Mouse (Mus musculus) kidney, embryonic 15.5 days (tissue): ENCODE measurements around the gene Iqcj. TPM values are rescaled to one million over a fixed set of nuclear protein-coding genes. Genes with fewer than 3 reads are reported as not detected.

Source experiments
- ATAC-seq: fragments of 200-750 bp; cut with Nextera tagmentation; replicated peaks from 2 replicates; pipeline ENCODE4 v1.8.0; 2017; ENCODE audit warnings: moderate TSS enrichment; ENCODE audit not compliant: low FRiP score
- H3K27ac ChIP-seq: fragments of 300-500 bp; sonication (generic); 2 replicates; pipeline ENCODE4 v1.5.1; 2015; ENCODE audit warnings: mild to moderate bottlenecking, inconsistent platforms
- H3K27me3 ChIP-seq: fragments of 300-500 bp; sonication (generic); 2 replicates; pipeline ENCODE4 v1.6.1; 2015; ENCODE audit warnings: inconsistent platforms
- H3K36me3 ChIP-seq: fragments of 300-500 bp; sonication (generic); 2 replicates; pipeline ENCODE4 v1.6.1; 2015; ENCODE audit warnings: inconsistent platforms
- H3K4me1 ChIP-seq: fragments of 300-500 bp; sonication (generic); 2 replicates; pipeline ENCODE4 v1.6.1; 2015; ENCODE audit warnings: inconsistent platforms
- H3K4me2 ChIP-seq: fragments of 300-500 bp; sonication (generic); 2 replicates; pipeline ENCODE4 v1.6.1; 2015; ENCODE audit warnings: moderate library complexity, mild to moderate bottlenecking, inconsistent platforms
- H3K4me3 ChIP-seq: fragments of 300-500 bp; sonication (generic); replicated peaks from 2 replicates; pipeline ENCODE4 v1.5.1; 2015; ENCODE audit warnings: mild to moderate bottlenecking, inconsistent platforms
- H3K9ac ChIP-seq: fragments of 300-500 bp; sonication (generic); 2 replicates; pipeline ENCODE4 v1.6.1; 2015; ENCODE audit warnings: mild to moderate bottlenecking, inconsistent platforms
- H3K9me3 ChIP-seq: fragments of 300-500 bp; sonication (generic); replicated peaks from 2 replicates; pipeline ENCODE4 v1.6.1; 2016; ENCODE audit warnings: inconsistent platforms
- WGBS: fragments of 180-500 bp; shearing (Covaris S2); methylation state at CpG from one replicate; pipeline ENCODE4 v1.1.7; 2015; ENCODE audit warnings: mixed read lengths; 5-methylcytosine and 5-hydroxymethylcytosine counted together
- polyA plus RNA-seq: library from polyadenylated mRNA; unstranded; fragments of >200 nt; fragmentation: Nextera tagmentation; extraction: Ambion mirVana; gene quantifications from 2 replicates; pipeline ENCODE4 v1.2.1, GENCODE M21; 2015

Gene Iqcj
- polyA plus RNA-seq, 1 experiment from 2014 or later = not detected

DNA sequence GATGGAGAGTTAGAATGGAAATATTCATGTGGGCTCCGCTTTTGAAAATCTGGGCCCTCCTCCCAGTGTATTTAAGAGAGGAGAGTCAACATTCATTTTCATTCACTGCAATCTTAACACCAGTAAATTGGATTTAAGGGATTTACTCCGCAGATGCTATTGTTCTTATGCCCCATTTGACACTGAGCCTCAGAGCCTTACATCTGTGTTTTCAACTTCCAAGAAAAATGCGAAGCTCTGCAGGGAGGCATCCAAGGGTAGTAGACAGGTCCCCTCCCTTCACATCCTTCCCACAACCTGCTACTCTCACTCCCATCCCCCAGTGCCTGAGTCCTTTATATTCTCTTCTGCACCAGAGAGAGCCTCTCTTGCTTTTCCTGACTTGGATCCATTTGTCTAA is 68.1 kb downstream of the Iqcj start:
- no peak for ATAC-seq
- Histone ChIP-seq H3K9ac (no peak overlapping the region), H3K27me3 (no peaks in the 10 kb centered on the region), H3K9me3 (no peaks in the 10 kb centered on the region), H3K4me2 (no peak overlapping the region), H3K36me3 (no peaks in the 10 kb centered on the region), H3K4me1 (no peaks in the 10 kb centered on the region), H3K27ac (no peak overlapping the region), H3K4me3 (no peak overlapping the region)
- 47% methylated on average over 3 of the region's 3 CpGs for WGBS

- H3K9me3 ChIP-seq = no peaks in the 10 kb centered on the region
- ATAC-seq = no peak
- H3K4me3 ChIP-seq = no peak overlapping the region
- H3K4me2 ChIP-seq = no peak overlapping the region
- H3K27ac ChIP-seq = no peak overlapping the region
- H3K27me3 ChIP-seq = no peaks in the 10 kb centered on the region
- H3K9ac ChIP-seq = no peak overlapping the region
- H3K36me3 ChIP-seq = no peaks in the 10 kb centered on the region
- no peaks in the 10 kb centered on the region for H3K4me1 ChIP-seq
Observed at GRCm38 (mm10) chr3:67960727-67961126, 68.7 kb downstream of the Iqcj start.

DNA sequence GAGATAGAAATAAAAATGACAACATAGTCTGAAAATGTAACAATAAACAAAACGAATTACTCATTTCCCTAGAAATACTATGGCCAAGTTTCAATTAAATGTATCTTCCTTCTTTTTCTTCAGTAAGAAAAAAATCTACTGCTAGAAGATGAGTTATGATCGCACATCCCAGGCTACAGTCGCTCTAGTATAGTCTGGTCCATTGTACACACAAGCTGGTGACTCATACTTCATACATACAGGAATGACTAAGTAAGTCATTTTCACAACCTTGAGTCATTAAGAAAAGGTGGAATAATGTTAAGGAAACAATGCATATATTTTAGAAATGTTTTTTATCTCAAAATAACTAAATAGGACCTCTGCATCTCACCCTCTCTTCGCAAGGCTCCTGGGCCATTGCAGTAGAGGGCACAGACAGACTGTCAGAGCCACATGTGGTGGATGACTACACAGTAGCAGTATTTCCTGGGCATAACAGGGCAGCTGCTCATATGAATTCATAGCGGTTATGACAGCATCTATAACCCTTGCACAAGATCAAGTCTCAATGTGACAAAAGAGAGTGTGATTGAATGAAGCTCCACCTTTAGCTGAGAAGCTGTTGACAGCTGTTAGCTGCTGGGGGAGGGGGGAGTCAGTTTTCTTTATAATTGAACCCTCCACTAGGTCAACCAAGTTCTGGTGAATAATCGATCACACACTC is 70.1 kb downstream of the Iqcj start:
- Histone ChIP-seq H3K27ac (no peak overlapping the region), H3K9me3 (no peaks in the 10 kb centered on the region), H3K4me3 (no peak overlapping the region), H3K4me1 (no peaks in the 10 kb centered on the region), H3K4me2 (no peak overlapping the region), H3K27me3 (no peaks in the 10 kb centered on the region), H3K9ac (no peak overlapping the region), H3K36me3 (no peaks in the 10 kb centered on the region)
- no peak for ATAC-seq
- 85% methylated on average over 6 of the region's 6 CpGs for WGBS

DNA sequence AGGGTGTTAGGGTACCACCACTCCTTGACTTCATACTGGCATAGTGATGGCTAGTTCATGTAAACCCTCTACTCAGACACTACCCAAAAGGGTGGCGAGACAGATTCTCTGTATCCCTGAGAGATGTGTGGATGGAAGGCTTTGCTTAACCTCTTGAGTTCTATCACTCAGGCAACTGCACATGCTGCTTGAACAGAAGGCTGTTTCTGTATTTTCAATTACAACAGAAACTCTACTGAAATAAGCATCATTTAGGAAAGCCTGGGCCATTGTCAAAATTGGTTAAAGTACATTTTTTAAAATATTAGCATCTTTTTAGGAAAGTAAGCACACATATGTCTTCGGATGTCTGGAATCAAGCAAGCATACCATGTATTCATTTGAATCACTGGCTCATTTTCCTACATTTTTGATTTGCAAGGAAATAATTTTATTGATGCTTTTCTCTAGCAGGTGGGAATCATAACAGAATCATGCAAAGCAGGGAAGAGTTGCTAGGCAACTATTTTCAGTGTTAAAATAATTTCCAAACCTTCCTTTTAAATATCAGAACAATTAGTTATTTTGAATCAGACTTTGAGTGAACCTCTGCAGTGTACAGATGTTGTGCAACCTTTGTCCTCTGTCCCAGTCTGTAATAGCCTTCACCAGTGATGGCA is 82.4 kb downstream of the Iqcj start:
- no peaks in the 10 kb centered on the region for H3K27me3 ChIP-seq
- no peak overlapping the region for H3K4me2 ChIP-seq
- 94% methylated on average over 2 of the region's 2 CpGs for WGBS
- H3K27ac ChIP-seq = no peak overlapping the region
- H3K36me3 ChIP-seq = no peaks in the 10 kb centered on the region
- no peak overlapping the region for H3K9ac ChIP-seq
- H3K4me3 ChIP-seq = no peak overlapping the region
- H3K9me3 ChIP-seq = 0 out of 2 replicates have a peak, but pooled peaks cover 3% of the 10 kb centered on the region
- H3K4me1 ChIP-seq = no peaks in the 10 kb centered on the region
- no peak for ATAC-seq

GRCm38 (mm10) chr3:67980006-67980405 is 88.0 kb downstream of the Iqcj start:
- WGBS = 81% methylated on average over 1 of the region's 1 CpGs
- no peaks in the 10 kb centered on the region for H3K4me1 ChIP-seq
- no peak overlapping the region for H3K4me3 ChIP-seq
- no peaks in the 10 kb centered on the region for H3K27me3 ChIP-seq
- H3K4me2 ChIP-seq = no peak overlapping the region
- H3K27ac ChIP-seq = no peak overlapping the region
- no peak overlapping the region for H3K9ac ChIP-seq
- no peaks in the 10 kb centered on the region for H3K36me3 ChIP-seq
- no peak for ATAC-seq
- H3K9me3 ChIP-seq = no peaks in the 10 kb centered on the region

DNA sequence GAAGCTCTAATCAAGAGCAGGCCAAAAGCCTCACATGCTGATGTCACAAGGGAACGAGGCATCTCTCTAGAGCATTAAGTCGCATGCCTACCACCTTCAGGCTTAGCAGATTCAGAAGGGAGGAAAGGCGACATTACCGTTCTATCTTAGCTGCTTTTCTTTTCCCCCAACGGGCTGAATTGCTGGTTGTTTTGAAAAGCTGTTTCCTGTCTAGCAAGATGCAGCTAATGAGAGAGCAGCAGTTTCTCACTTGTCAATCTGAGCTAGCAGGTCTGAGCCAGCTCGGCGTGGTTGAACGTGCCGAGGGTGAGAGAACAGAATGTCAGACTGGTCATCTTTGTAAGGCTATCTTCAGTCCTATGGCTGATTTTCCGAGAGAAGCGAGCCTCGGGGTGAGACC is 91.3 kb downstream of the Iqcj start:
- Histone ChIP-seq H3K9ac (no peak overlapping the region), H3K27ac (no peak overlapping the region), H3K4me1 (no peaks in the 10 kb centered on the region), H3K4me2 (no peak overlapping the region), H3K36me3 (no peaks in the 10 kb centered on the region), H3K4me3 (no peak overlapping the region), H3K27me3 (no peaks in the 10 kb centered on the region), H3K9me3 (no peaks in the 10 kb centered on the region)
- ATAC-seq = no peak
- WGBS = 34% methylated on average over 12 of the region's 12 CpGs

DNA sequence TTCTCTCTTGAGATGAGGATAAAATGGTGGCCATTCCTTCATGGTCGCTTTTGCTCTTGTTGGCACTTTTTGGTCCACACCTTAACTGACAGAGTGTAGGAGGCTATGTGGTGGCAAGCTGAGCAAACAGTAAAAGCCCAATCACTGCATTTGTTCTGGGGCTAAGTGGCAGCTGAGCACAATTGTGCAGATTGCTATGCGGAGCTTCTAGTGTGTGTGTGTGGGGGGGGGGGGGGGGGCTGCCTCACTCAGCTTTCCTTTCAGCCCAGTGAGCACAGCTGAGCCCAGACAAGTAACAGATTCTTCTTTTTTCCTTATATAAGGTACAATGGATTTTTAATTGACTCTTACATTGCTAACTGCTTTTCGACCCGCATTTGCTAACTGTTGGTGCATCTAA is 110.4 kb downstream of the Iqcj start:
- Histone ChIP-seq H3K9me3 (no peaks in the 10 kb centered on the region), H3K4me2 (no peak overlapping the region), H3K36me3 (no peaks in the 10 kb centered on the region), H3K9ac (no peak overlapping the region), H3K27ac (no peak overlapping the region), H3K4me3 (no peak overlapping the region), H3K4me1 (no peaks in the 10 kb centered on the region), H3K27me3 (no peaks in the 10 kb centered on the region)
- no peak for ATAC-seq
- 88% methylated on average over 4 of the region's 4 CpGs for WGBS

DNA sequence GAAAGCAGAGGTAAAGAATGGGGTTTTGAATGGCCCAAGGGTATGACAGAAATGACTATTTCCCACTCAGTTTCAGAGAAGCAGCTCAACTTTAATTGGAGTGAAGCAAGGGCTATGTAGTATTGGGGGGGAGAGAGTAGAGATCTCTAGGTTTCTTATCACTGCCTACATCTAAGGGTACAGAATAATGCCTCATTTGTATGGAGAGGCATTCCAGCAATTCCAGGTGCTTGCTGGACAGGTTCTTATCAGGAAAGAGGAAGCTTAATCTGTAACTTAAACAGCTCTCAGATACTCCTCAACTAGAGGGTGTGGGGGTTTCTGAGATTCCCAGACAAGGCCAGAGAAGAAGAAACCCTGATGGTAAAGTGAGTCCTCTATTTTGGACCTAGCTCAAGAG is 120.3 kb downstream of the Iqcj start:
- Histone ChIP-seq H3K36me3 (no peaks in the 10 kb centered on the region), H3K4me2 (no peak overlapping the region), H3K27ac (no peak overlapping the region), H3K27me3 (0 out of 2 replicates have a peak, but pooled peaks cover 3% of the 10 kb centered on the region), H3K9me3 (no peaks in the 10 kb centered on the region), H3K4me3 (no peak overlapping the region), H3K9ac (no peak overlapping the region), H3K4me1 (no peaks in the 10 kb centered on the region)
- ATAC-seq = no peak

DNA sequence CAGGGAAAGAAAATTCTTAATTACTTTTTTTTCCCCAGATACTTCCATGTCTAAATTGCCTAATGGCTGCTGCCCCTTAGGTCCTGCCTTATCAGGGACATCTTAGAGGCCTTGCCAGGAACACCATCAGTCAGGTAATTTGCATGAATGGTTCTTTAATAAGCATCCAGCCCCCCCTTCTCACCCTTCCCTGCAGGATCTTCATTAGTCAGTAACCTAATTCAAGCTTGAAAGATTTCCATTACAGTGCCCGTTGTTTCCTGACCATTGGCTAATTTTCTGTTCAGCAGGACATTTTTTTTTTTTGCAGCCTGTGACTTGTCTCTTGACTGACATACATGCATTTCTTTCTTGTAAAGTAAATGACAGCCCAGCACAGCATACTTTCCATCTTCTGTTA is 123.8 kb downstream of the Iqcj start:
- no peak overlapping the region for H3K4me2 ChIP-seq
- no peaks in the 10 kb centered on the region for H3K36me3 ChIP-seq
- peak; percentile 49; the same call in 1 of the 2 replicates for ATAC-seq
- no peak overlapping the region for H3K27ac ChIP-seq
- 0 out of 2 replicates have a peak, but pooled peaks cover 3% of the 10 kb centered on the region for H3K27me3 ChIP-seq
- 45% methylated on average over 1 of the region's 1 CpGs for WGBS
- H3K9me3 ChIP-seq = no peaks in the 10 kb centered on the region
- no peak overlapping the region for H3K9ac ChIP-seq
- no peak overlapping the region for H3K4me3 ChIP-seq
- no peaks in the 10 kb centered on the region for H3K4me1 ChIP-seq

DNA sequence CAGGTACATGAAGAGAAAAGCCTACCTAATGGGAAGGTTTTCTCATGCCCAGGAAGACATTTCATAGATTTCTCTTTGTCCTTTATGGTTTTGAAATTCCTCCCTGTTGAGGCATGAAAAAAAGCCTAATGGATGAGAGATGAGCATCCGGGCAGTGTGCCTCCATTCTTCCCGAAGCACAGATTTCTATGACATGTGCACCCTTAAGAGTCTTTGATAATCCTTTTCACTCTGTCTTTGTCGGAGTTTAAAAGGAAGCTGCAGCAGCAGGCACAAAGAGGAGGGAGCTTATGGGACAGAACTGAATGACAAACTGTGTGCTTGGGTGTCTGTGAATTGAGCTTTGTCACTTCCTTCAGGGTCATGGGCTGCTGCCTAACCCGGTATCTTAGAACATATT is 127.4 kb downstream of the Iqcj start:
- WGBS = 72% methylated on average over 4 of the region's 4 CpGs
- Histone ChIP-seq H3K4me3 (no peak overlapping the region), H3K4me1 (no peaks in the 10 kb centered on the region), H3K27ac (no peak overlapping the region), H3K27me3 (0 out of 2 replicates have a peak, but pooled peaks cover 3% of the 10 kb centered on the region), H3K9ac (no peak overlapping the region), H3K9me3 (no peaks in the 10 kb centered on the region), H3K4me2 (no peak overlapping the region), H3K36me3 (no peaks in the 10 kb centered on the region)
- no peak for ATAC-seq

DNA sequence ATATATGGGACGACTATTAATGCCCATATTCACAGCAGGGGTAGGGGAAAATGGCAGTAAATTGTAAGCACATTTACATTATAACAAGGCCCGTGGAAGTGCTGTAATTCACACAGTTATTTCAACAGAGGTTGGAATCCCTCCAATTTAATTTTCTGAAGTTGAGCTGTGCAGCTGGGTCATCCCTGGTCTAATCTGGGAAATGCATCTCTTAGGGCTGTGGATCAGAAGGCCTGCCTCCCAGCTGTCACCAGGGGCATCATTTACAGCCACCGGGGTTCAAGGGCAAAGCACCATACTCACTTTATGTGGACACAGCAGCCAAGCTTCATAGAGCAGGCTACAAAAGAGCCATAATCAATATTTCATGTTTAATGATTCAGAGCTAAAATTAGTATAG is 144.1 kb downstream of the Iqcj start:
- H3K9ac ChIP-seq = no peak overlapping the region
- H3K4me3 ChIP-seq = no peak overlapping the region
- H3K4me1 ChIP-seq = 0 out of 2 replicates have a peak, but pooled peaks cover 2% of the 10 kb centered on the region
- no peaks in the 10 kb centered on the region for H3K36me3 ChIP-seq
- 27% methylated on average over 3 of the region's 3 CpGs for WGBS
- no peak; the same call in 1 of the 2 replicates for ATAC-seq
- no peak overlapping the region for H3K4me2 ChIP-seq
- H3K27ac ChIP-seq = no peak overlapping the region
- H3K27me3 ChIP-seq = no peaks in the 10 kb centered on the region
- no peaks in the 10 kb centered on the region for H3K9me3 ChIP-seq

- Histone ChIP-seq H3K9ac (no peak overlapping the region), H3K27ac (no peak overlapping the region), H3K4me3 (no peak overlapping the region), H3K9me3 (no peaks in the 10 kb centered on the region), H3K27me3 (peaks cover 13% of the 10 kb centered on the region; the same call in 1 of the 2 replicates), H3K4me2 (no peak overlapping the region), H3K4me1 (no peaks in the 10 kb centered on the region), H3K36me3 (no peaks in the 10 kb centered on the region)
- ATAC-seq = no peak
- WGBS = 91% methylated on average over 2 of the region's 2 CpGs
Observed at GRCm38 (mm10) chr3:68042951-68043350, 150.9 kb downstream of the Iqcj start.
